Mouse (Mus musculus) thymus, adult 2 months (tissue): ENCODE data around the gene Casz1. TPM values are rescaled to one million over a fixed set of nuclear protein-coding genes. Genes with fewer than 3 reads are reported as not detected.

Experiments used
- DNase-seq: peaks from one replicate; pipeline ENCODE4 v3.0.0; 2021
- H3K27ac ChIP-seq: fragments of 200-500 bp; 2 replicates; pipeline ENCODE4 v1.5.1; 2012; ENCODE audit warnings: low read length, control low read depth; ENCODE audit not compliant: control insufficient read depth, insufficient read depth
- H3K27me3 ChIP-seq: fragments of 200-500 bp; 2 replicates; pipeline ENCODE4 v1.6.1; 2012; ENCODE audit warnings: mild to moderate bottlenecking, low read length, moderate library complexity, mixed read lengths; ENCODE audit not compliant: control insufficient read depth, insufficient read depth
- H3K36me3 ChIP-seq: fragments of 200-500 bp; 2 replicates; pipeline ENCODE4 v1.6.1; 2012; ENCODE audit warnings: mild to moderate bottlenecking, low read length, moderate library complexity; ENCODE audit not compliant: control insufficient read depth, insufficient read depth
- H3K4me1 ChIP-seq: fragments of 200-500 bp; replicated peaks from 2 replicates; pipeline ENCODE4 v1.6.1; 2012; ENCODE audit warnings: low read length; ENCODE audit not compliant: control insufficient read depth, insufficient read depth
- H3K4me3 ChIP-seq: fragments of 200-500 bp; 2 replicates; pipeline ENCODE4 v1.5.1; 2012; ENCODE audit warnings: mild to moderate bottlenecking, low read length, control low read depth, moderate library complexity; ENCODE audit not compliant: control insufficient read depth, insufficient read depth
- CTCF ChIP-seq: fragments of 200-500 bp; IDR thresholded peaks from 2 replicates; pipeline ENCODE4 v1.5.1; 2012; ENCODE audit warnings: mild to moderate bottlenecking, control low read depth, low read length, moderate library complexity, borderline replicate concordance; ENCODE audit not compliant: control insufficient read depth, poor library complexity, insufficient read depth; ENCODE audit errors: extremely low read depth
- POLR2A ChIP-seq: fragments of 200-500 bp; IDR thresholded peaks from 2 replicates; pipeline ENCODE4 v1.6.1; 2012; ENCODE audit warnings: mild to moderate bottlenecking, low read length, control low read depth, moderate library complexity; ENCODE audit not compliant: control insufficient read depth, poor library complexity, insufficient read depth; ENCODE audit errors: extremely low read depth
- WGBS: fragments of 180-500 bp; shearing (Covaris S2); methylation state at CpG from one replicate; pipeline ENCODE4 v1.1.7; 2018; 5-methylcytosine and 5-hydroxymethylcytosine counted together
- polyA plus RNA-seq: library from polyadenylated mRNA; depleted of rRNA; stranded (reverse); fragments of >200 nt; gene quantifications from 2 replicates; pipeline ENCODE4 v1.2.3, GENCODE M21; 2012

Casz1 gene
- polyA plus RNA-seq, 1 experiment = 5.8 TPM

DNA sequence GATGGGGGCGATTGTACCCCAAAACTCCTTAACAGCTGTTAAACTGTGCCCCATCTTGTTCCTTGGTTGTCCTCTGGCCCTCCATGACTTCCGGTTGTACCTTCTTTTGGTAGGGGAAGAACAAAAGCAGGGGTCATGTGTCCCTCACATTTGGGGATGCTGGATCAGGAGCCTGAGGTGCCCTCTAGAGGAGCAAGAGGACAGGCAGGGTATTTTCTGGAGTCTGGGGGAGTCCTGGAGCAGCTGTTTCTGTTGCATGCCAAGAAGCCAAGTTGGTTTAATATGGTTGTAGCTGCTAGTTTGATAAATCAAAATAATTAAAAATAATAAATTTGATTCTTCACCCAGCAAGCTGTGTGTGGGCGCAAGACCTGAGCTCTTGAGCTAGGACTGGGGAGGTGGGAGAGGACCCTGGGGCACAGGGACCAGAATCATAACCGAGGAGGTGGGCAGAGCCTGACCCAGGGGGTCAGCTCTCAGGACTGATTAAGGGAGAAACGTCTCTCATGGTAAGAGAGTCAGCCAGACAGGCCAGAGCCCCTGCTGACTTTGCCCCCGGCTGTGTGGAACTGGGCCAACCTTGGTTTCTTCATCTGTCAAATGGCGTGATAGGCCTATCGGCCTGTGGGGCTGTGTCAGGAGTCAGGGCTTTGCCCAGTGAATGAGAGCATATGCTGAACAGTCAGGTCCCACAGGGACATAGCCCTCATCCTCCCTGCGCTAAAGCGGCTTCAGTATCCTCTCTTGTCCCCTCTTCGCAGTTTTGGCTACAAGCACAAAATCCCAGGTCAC lies 74.2 kb downstream of the Casz1 start:
- WGBS = 90% methylated on average over 11 of the region's 11 CpGs
- TF ChIP-seq POLR2A = no peak
- no peak for TF ChIP-seq CTCF
- Histone ChIP-seq H3K4me1 (no peaks in the 10 kb centered on the region), H3K27ac (no peak overlapping the region), H3K27me3 (no peaks in the 10 kb centered on the region), H3K36me3 (no peaks in the 10 kb centered on the region), H3K4me3 (no peak overlapping the region)
- no peak for DNase-seq

DNA sequence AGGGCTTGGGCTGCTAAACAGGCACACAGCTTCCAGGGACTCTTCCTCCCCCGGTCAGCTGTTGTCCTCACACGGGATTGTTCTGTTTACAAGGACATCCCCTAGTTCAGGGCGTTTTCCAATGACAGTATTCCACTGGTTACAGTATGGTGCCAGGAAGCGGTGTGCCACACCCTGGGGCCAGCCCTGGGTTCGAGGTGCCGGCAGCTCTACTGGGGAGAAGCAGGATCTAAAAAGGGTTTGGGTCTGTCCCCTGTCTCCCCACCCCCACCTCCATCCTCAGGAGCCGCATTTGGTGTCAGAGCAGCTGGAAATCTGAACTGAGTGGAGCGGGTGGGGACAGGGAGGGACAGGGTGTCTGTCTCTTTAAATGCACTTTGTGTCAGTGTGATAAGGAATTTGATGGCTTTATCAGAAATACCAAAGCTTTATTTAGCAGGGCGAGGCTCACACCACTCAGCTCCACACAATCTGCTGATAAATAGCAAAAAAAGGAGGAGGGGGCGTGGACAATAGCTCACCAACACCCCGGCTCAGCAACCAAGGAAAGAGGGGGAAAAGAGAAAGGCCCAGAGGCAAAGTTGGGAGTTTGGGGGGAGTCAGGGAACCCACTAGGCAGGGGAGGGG lies 74.9 kb downstream of the Casz1 start:
- TF ChIP-seq POLR2A (no peak), CTCF (no peak)
- no peaks in the 10 kb centered on the region for H3K27me3 ChIP-seq
- no peak overlapping the region for H3K27ac ChIP-seq
- H3K36me3 ChIP-seq = no peaks in the 10 kb centered on the region
- no peak overlapping the region for H3K4me3 ChIP-seq
- no peaks in the 10 kb centered on the region for H3K4me1 ChIP-seq
- no peak for DNase-seq
- 89% methylated on average over 11 of the region's 11 CpGs for WGBS

DNA sequence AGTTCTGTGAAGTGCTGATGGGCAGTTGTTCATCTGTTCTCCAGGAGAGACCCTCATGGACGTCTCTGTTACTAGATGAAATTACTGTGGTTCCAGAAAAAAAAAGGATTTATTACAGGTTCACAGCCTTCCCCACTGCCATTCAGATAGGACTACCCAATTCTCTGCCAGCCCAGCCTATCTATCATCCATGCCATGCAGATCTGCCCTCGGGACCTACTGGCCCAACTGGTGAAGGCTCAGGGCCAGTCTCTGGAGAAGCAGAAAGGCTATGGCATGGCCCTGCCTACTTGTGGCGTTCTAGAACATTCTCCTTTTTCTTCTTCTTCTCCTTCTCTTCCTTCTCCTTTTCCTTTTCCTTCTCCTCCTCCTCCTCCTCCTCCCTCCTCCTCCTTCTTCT lies 75.4 kb downstream of the Casz1 start:
- 82% methylated on average over 3 of the region's 3 CpGs for WGBS
- no peak for DNase-seq
- H3K4me1 ChIP-seq = no peaks in the 10 kb centered on the region
- H3K27me3 ChIP-seq = no peaks in the 10 kb centered on the region
- no peak overlapping the region for H3K4me3 ChIP-seq
- H3K27ac ChIP-seq = no peak overlapping the region
- no peaks in the 10 kb centered on the region for H3K36me3 ChIP-seq
- no peak for TF ChIP-seq CTCF
- TF ChIP-seq POLR2A = no peak

DNA sequence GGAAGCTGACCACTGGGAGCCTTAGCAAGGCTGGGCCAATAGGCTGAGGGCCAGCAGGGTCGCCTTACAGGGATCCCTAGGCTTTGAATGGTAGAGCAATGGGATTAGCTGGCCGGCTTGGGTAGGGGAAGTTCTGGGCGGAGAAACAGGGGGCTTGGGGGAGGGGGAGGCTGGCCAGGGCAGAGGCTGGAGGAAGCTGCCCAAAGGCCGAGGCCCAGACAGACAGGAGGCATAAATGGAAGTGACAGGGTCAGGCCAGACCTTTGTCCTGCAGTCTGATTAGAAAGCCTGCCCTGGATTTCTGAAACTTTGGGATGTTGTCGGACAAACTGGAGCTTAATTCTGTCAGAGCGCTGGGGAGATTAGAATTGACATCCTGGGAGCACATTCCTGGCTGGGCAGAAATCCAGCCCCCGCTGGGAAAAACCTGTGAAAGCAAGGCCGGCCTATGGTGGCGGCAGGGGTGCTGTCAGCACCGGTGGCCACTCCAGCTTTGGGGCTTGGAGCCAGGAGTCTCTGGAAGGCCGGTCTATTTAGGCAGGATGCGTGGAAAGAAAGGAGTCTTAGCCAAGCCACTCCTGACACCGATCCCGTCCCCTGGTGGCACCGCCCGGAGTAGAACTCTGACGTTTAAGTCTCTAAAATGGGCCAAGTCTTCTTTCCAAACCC lies 76.9 kb downstream of the Casz1 start:
- no peak for DNase-seq
- Histone ChIP-seq H3K27ac (no peak overlapping the region), H3K4me3 (no peak overlapping the region), H3K4me1 (no peaks in the 10 kb centered on the region), H3K36me3 (no peaks in the 10 kb centered on the region), H3K27me3 (no peaks in the 10 kb centered on the region)
- 84% methylated on average over 17 of the region's 17 CpGs for WGBS
- TF ChIP-seq POLR2A (no peak), CTCF (no peak)

DNA sequence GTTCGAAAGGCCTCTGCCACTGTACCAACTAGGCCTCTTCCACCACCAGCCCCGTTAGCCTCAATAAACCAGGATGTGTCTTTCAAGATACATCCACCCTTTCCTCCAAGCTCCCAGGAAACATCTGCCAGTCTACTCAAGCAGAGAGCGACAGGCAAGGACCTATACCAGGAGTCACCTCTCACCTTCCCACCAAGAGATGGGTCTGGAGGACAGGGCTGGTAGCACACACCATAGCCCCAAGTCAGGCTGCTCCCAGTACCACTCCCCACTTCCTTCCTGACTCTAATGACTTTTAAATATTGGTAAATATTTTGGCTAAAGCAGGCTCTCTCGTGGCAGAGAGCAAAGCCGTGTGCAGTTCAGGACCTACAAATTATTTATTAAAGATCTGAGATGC lies 77.6 kb downstream of the Casz1 start:
- 81% methylated on average over 5 of the region's 5 CpGs for WGBS
- Histone ChIP-seq H3K27ac (no peak overlapping the region), H3K36me3 (no peaks in the 10 kb centered on the region)

DNA sequence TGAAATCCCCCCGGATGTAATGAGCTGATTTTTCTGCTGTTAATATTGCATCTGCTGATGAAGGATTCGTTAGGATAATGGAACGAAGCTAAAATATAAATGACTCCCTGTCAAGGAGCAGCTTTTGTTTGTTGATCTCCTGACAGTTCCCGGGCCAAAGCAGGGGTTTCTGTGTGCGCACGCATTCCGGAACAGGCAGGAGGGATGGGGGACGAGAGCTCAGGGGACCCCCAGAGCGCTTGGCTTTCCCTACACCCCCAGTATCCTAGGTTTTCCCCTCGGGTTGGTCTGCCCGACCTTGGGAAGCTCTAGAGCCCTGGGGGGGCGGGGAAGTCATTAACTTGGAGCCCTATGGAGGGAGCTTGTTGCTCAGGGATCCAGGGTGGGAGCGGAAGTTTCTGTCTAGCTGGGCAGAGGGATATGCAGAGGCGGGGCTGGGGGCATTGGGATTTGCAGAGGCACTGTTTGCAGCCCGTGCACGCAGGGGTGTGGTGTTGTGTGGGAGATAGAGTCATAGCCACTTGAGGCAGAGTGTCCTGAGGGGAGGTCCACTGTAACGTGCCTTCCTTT lies 78.2 kb downstream of the Casz1 start:
- Histone ChIP-seq H3K36me3 (no peaks in the 10 kb centered on the region), H3K4me1 (no peaks in the 10 kb centered on the region), H3K27ac (no peak overlapping the region), H3K4me3 (no peak overlapping the region), H3K27me3 (no peaks in the 10 kb centered on the region)
- DNase-seq = no peak
- no peak for TF ChIP-seq POLR2A
- TF ChIP-seq CTCF = no peak
- 61% methylated on average over 17 of the region's 17 CpGs for WGBS

More for the DNA sequence above, 77.6 kb downstream of the Casz1 start:
- H3K27me3 ChIP-seq = no peaks in the 10 kb centered on the region
- TF ChIP-seq CTCF (no peak), POLR2A (no peak)
- DNase-seq = no peak
- H3K4me1 ChIP-seq = no peaks in the 10 kb centered on the region
- H3K4me3 ChIP-seq = no peak overlapping the region
